Mouse (Mus musculus) layer of hippocampus, adult 11-12 months (tissue): ENCODE results near the gene Apip.

ENCODE experiments used
- DNase-seq: peaks from one replicate; pipeline ENCODE4 v3.0.0; 2022; ENCODE audit warnings: low spot score

Gene Apip

GRCm38 (mm10) chr2:103102595-103102994 lies 29.1 kb downstream of the Apip start:
- DNase-seq = no peak

- no peak for DNase-seq
Measured at GRCm38 (mm10) chr2:103106172-103106571, 32.7 kb downstream of the Apip start.

- no peak for DNase-seq
Measured at GRCm38 (mm10) chr2:103111669-103112068, 38.2 kb downstream of the Apip start.

- DNase-seq = no peak
Measured at GRCm38 (mm10) chr2:103117212-103117611, 43.7 kb downstream of the Apip start.

GRCm38 (mm10) chr2:103118324-103119196 lies 45.1 kb downstream of the Apip start:
- DNase-seq = no peak

GRCm38 (mm10) chr2:103119197-103119854 lies 45.9 kb downstream of the Apip start:
- no peak for DNase-seq

- DNase-seq = no peak
Measured at GRCm38 (mm10) chr2:103129676-103130075, 56.2 kb downstream of the Apip start.

GRCm38 (mm10) chr2:103131145-103131544 lies 57.7 kb downstream of the Apip start:
- DNase-seq = no peak

GRCm38 (mm10) chr2:103138529-103139265 lies 65.2 kb downstream of the Apip start:
- DNase-seq = peak; percentile 28
